Mouse (Mus musculus) thymus, postnatal 4 days (tissue): Measurements from ENCODE around the gene Ssr1.

Source experiments
- DNase-seq: peaks from one replicate; pipeline ENCODE4 v3.0.0; 2021

Ssr1 gene

GRCm38 (mm10) chr13:37944306-37944705, 49.7 kb downstream of the Ssr1 start:
- peak; percentile 49 for DNase-seq

- DNase-seq = no peak
These were observed 50.6 kb downstream of the Ssr1 start for GRCm38 (mm10) chr13:37943466-37943865.

- no peak for DNase-seq
These were observed 51.1 kb downstream of the Ssr1 start for GRCm38 (mm10) chr13:37942887-37943331.

GRCm38 (mm10) chr13:37941950-37942886, 51.8 kb downstream of the Ssr1 start:
- DNase-seq = no peak

GRCm38 (mm10) chr13:37941138-37941645, 52.8 kb downstream of the Ssr1 start:
- DNase-seq = no peak

- DNase-seq = no peak
These were observed 53.4 kb downstream of the Ssr1 start for GRCm38 (mm10) chr13:37940649-37941048.

- DNase-seq = no peak
These were observed 53.9 kb downstream of the Ssr1 start for GRCm38 (mm10) chr13:37940167-37940566.

GRCm38 (mm10) chr13:37936351-37936750, 57.7 kb downstream of the Ssr1 start:
- no peak for DNase-seq

GRCm38 (mm10) chr13:37934920-37935319, 59.1 kb downstream of the Ssr1 start:
- DNase-seq = no peak

GRCm38 (mm10) chr13:37934075-37934474, 59.9 kb downstream of the Ssr1 start:
- DNase-seq = no peak

- no peak for DNase-seq
These were observed 62.7 kb downstream of the Ssr1 start for GRCm38 (mm10) chr13:37931210-37931922.

- no peak for DNase-seq
These were observed 63.4 kb downstream of the Ssr1 start for GRCm38 (mm10) chr13:37930621-37931020.

- no peak for DNase-seq
These were observed 63.9 kb downstream of the Ssr1 start for GRCm38 (mm10) chr13:37930091-37930490.

- DNase-seq = no peak
These were observed 64.5 kb downstream of the Ssr1 start for GRCm38 (mm10) chr13:37929532-37929931.

GRCm38 (mm10) chr13:37926394-37926793, 67.6 kb downstream of the Ssr1 start:
- no peak for DNase-seq

- DNase-seq = no peak
These were observed 69.5 kb downstream of the Ssr1 start for GRCm38 (mm10) chr13:37924461-37924948.

- DNase-seq = no peak
These were observed 70.2 kb downstream of the Ssr1 start for GRCm38 (mm10) chr13:37923643-37924460.

GRCm38 (mm10) chr13:37923091-37923490, 70.9 kb downstream of the Ssr1 start:
- DNase-seq = peak; percentile 59

GRCm38 (mm10) chr13:37920727-37921126, 73.3 kb downstream of the Ssr1 start:
- no peak for DNase-seq

GRCm38 (mm10) chr13:37919711-37920277, 74.2 kb downstream of the Ssr1 start:
- no peak for DNase-seq

- DNase-seq = no peak
These were observed 75.4 kb downstream of the Ssr1 start for GRCm38 (mm10) chr13:37918336-37919261.
